ENCODE assay signal across 8 mouse cellular contexts in the genomic region with DNA sequence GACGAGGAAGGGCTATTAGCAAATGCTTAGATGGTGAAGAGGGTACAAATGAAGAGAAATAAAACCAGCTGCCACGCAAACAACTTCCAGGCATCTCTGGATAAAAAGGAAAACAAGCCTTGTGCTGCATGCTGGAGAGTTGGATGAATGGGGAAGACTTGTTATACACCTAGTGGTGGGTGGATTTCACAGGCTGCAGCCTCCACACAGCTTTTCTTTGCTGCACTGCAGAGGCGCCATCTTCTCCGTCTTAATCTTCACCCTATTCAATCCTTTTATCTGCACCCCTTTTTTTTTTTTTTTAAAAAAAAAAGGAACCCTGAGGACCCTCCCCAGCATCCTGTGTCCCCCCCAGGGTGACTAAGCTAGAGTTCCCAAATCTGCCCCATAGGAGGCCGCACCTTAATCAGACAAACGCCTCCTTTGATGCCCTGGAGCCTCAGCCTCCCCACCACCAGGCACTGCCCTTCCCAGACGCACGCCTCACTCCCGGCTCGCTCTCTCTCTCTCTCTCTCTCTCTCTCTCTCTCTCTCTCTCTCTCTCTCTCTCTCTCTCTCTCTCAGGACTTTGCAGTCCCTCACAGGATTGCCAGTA. TPM values are rescaled to one million over a fixed set of nuclear protein-coding genes. Genes with fewer than 3 reads are reported as not detected.
A peak's percentile ranks its signal among the peaks of the same experiment; 100 is the strongest.
DNase-seq lines count a peak whose midpoint lies in the region; ATAC-seq and TF ChIP-seq lines count a peak whose summit lies in the region.

No protein-coding gene starts in this region.

- intact Hi-C loops in heart, adult 2 months (cut with DNase I), result loop anchor here (1.0 to 10.0 kb wide), 5 partner anchors 23 to 505 kb away; no protein-coding TSS in a partner anchor

- H3K4me3 ChIP-seq in heart, adult 2 months, result peak overlapping the region; percentile 96
- peak overlapping the region; percentile 88 for H3K4me3 ChIP-seq in heart, embryonic 12.5 days
- H3K4me3 ChIP-seq in liver, embryonic 16.5 days (ENCODE audit: low read depth, low read length), result peak overlapping the region; percentile 72

- peak overlapping the region; percentile 72 for H3K4me2 ChIP-seq in heart, embryonic 12.5 days
- peak overlapping the region; percentile 77 for H3K4me2 ChIP-seq in liver, embryonic 16.5 days (ENCODE audit: low read depth, low read length)

- no peak for TF ChIP-seq EP300 in heart, adult 2 months (IDR thresholded peaks at IDR 0.05; ENCODE audit: insufficient read depth, low read depth, low read length)

- ATAC-seq in heart, embryonic 12.5 days (ENCODE audit: insufficient number of reproducible peaks, low FRiP score), result peak; percentile 43
- no peak for ATAC-seq in liver, embryonic 16.5 days (ENCODE audit: low read depth)

- TF ChIP-seq POLR2A in heart, adult 2 months (IDR thresholded peaks at IDR 0.05; ENCODE audit: insufficient read depth, low read depth, low read length), result no peak

- WGBS in heart, adult 2 months, result 6% methylated on average over 10 of the region's 10 CpGs
- 2% methylated on average over 10 of the region's 10 CpGs for WGBS in heart, embryonic 12.5 days
- WGBS in liver, embryonic 16.5 days (ENCODE audit: insufficient replicate concordance), result 11% methylated on average over 8 of the region's 10 CpGs

- DNase-seq in heart, adult 2 months, result peak; percentile 26 to 42
- no peak for DNase-seq in heart, adult 9 months (ENCODE audit: low spot score in 2 of 2)
- DNase-seq in embryo, embryonic 10 days (ENCODE audit: low spot score), result peak; percentile 74
- DNase-seq in kidney, postnatal 14 days, result peak; percentile 62
- DNase-seq in retina, embryonic 14.5 days (ENCODE audit: low spot score), result peak; percentile 75
- DNase-seq in thymus, postnatal 4 days, result no peak

- H3K27me3 ChIP-seq in heart, adult 2 months (ENCODE audit: control insufficient read depth, insufficient read depth, low read length), result no peaks in the 10 kb centered on the region
- H3K27me3 ChIP-seq in heart, embryonic 12.5 days (replicated peaks), result no peaks in the 10 kb centered on the region
- peaks cover 21% of the 10 kb centered on the region for H3K27me3 ChIP-seq in liver, embryonic 16.5 days (ENCODE audit: control insufficient read depth, insufficient read depth, low read depth, low read length)

- H3K4me1 ChIP-seq in heart, adult 2 months (ENCODE audit: control insufficient read depth, insufficient read depth, low read length), result peaks cover 15% of the 10 kb centered on the region
- H3K4me1 ChIP-seq in heart, embryonic 12.5 days (replicated peaks), result peaks cover 24% of the 10 kb centered on the region
- no peaks in the 10 kb centered on the region; the same call in 1 of the 2 replicates for H3K4me1 ChIP-seq in liver, embryonic 16.5 days (ENCODE audit: control insufficient read depth, low read depth, low read length)

- H3K9me3 ChIP-seq in heart, embryonic 12.5 days (replicated peaks), result no peaks in the 10 kb centered on the region
- no peaks in the 10 kb centered on the region for H3K9me3 ChIP-seq in liver, embryonic 16.5 days (replicated peaks; ENCODE audit: control insufficient read depth, low read length)

- peak overlapping the region; percentile 86 for H3K27ac ChIP-seq in heart, adult 2 months
- peak overlapping the region; percentile 85 for H3K27ac ChIP-seq in heart, embryonic 12.5 days (ENCODE audit: poor library complexity, severe bottlenecking)
- H3K27ac ChIP-seq in liver, embryonic 16.5 days (ENCODE audit: low read length), result no peak overlapping the region

- H3K36me3 ChIP-seq in heart, adult 2 months (ENCODE audit: control insufficient read depth, insufficient read depth, low read length), result peaks cover 12% of the 10 kb centered on the region
- peaks cover 16% of the 10 kb centered on the region for H3K36me3 ChIP-seq in heart, embryonic 12.5 days
- no peaks in the 10 kb centered on the region for H3K36me3 ChIP-seq in liver, embryonic 16.5 days (ENCODE audit: control insufficient read depth, insufficient read depth)

- TF ChIP-seq CTCF in heart, adult 2 months (IDR thresholded peaks at IDR 0.05), result peak; percentile 58

- H3K79me2 ChIP-seq in heart, adult 2 months (replicated peaks; ENCODE audit: control insufficient read depth, insufficient read depth, low read length), result peaks cover 5% of the 10 kb centered on the region; the same call in 1 of the 2 replicates

- peak overlapping the region; percentile 91 for H3K9ac ChIP-seq in heart, adult 2 months (ENCODE audit: low read depth, low read length)
- peak overlapping the region; percentile 95 for H3K9ac ChIP-seq in heart, embryonic 12.5 days
- peak overlapping the region; percentile 64; the same call in 1 of the 2 replicates for H3K9ac ChIP-seq in liver, embryonic 16.5 days (ENCODE audit: low read depth, low read length)

RNA-seq across cellular contexts. Expression of a gene that starts 1.5 kb away (rescaled TPM):
- 100 to 1,000 TPM; 141 to 142 TPM for total RNA-seq in heart, adult 2 months (2021)
- polyA plus RNA-seq in heart, adult 2 months (2012; rRNA removed), result 90.6 and 116 TPM in 2 replicates
- polyA plus RNA-seq in heart, embryonic 12.5 days (2016; fragmentation: Nextera tagmentation; extraction: Ambion mirVana), result 202 and 216 TPM in 2 replicates
- polyA plus RNA-seq in liver, embryonic 16.5 days (2015; fragmentation: Nextera tagmentation; extraction: Ambion mirVana), result 19.2 and 19.9 TPM in 2 replicates

Comparison
In these comparisons a context has a peak if more than half of its experiments do, and no peak if none do; other contexts are left out.
1. DNase-seq: peak in heart, adult 2 months (2 of 2), embryo, embryonic 10 days (single experiment), kidney, postnatal 14 days (single experiment) and retina, embryonic 14.5 days (single experiment); none in heart, adult 9 months (0 of 2) and thymus, postnatal 4 days (single experiment).
2. Peak in every context shown above with its lines, with median percentiles within 50 percentile points of each other: H3K4me3 ChIP-seq and H3K9ac ChIP-seq.